Mouse (Mus musculus) kidney, adult 2 months (tissue): ENCODE measurements around the gene Limch1.

ENCODE experiments used
- CTCF ChIP-seq: fragments of 200-500 bp; conservative IDR thresholded peaks from 2 replicates; pipeline ENCODE4 v1.5.1; 2011; ENCODE audit warnings: low read depth, mild to moderate bottlenecking, control low read depth, low read length, moderate library complexity, mixed read lengths; ENCODE audit not compliant: insufficient read depth, insufficient read length
- POLR2A ChIP-seq: fragments of 200-500 bp; IDR thresholded peaks from one replicate; pipeline ENCODE4 v1.6.1; 2011; ENCODE audit warnings: low read depth, low read length, control low read depth

GRCm38 (mm10) chr5:66834756-66835155, 89.1 kb downstream of the Limch1 start:
- TF ChIP-seq POLR2A (no peak), CTCF (no peak)
